Mouse (Mus musculus) gonadal fat pad, adult 2 months (tissue): ENCODE results near the gene Mdh2. TPM values are rescaled to one million over a fixed set of nuclear protein-coding genes. Genes with fewer than 3 reads are reported as not detected.
A peak's percentile ranks its signal among the peaks of the same experiment; 100 is the strongest.

ENCODE experiments used
- DNase-seq: peaks from one replicate; pipeline ENCODE4 v3.0.0-alpha.2; 2012; ENCODE audit warnings: low read depth
- polyA plus RNA-seq: library from polyadenylated mRNA; depleted of rRNA; stranded (reverse); fragments of >200 nt; gene quantifications from 2 replicates; pipeline ENCODE4 v1.2.3, GENCODE M21; 2012; rRNA removed

Gene Mdh2
- 491 and 596 TPM in 2 replicates for polyA plus RNA-seq

GRCm38 (mm10) chr5:135778471-135779445 is at the start of gene Mdh2:
Gene Mdh2, plus strand, starts transcription at chr5:135778480.
- DNase-seq: peak; percentile 97

GRCm38 (mm10) chr5:135729351-135729750 is 48.9 kb upstream of the Mdh2 start:
- no peak for DNase-seq

- DNase-seq: no peak
Measured at GRCm38 (mm10) chr5:135730278-135730677, 48.0 kb upstream of the Mdh2 start.

- DNase-seq: no peak
Measured at GRCm38 (mm10) chr5:135730916-135731315, 47.4 kb upstream of the Mdh2 start.

GRCm38 (mm10) chr5:135731322-135731721 is 47.0 kb upstream of the Mdh2 start:
- DNase-seq: no peak

GRCm38 (mm10) chr5:135733071-135733470 is 45.2 kb upstream of the Mdh2 start:
- DNase-seq: no peak

GRCm38 (mm10) chr5:135734057-135734680 is 44.1 kb upstream of the Mdh2 start:
- no peak for DNase-seq

- DNase-seq: no peak
Measured at GRCm38 (mm10) chr5:135735741-135736140, 42.5 kb upstream of the Mdh2 start.

- DNase-seq: no peak
Measured at GRCm38 (mm10) chr5:135736544-135736943, 41.7 kb upstream of the Mdh2 start.

- DNase-seq: no peak
Measured at GRCm38 (mm10) chr5:135737154-135737553, 41.1 kb upstream of the Mdh2 start.

GRCm38 (mm10) chr5:135738266-135738665 is 40.0 kb upstream of the Mdh2 start:
- no peak for DNase-seq

- DNase-seq: no peak
Measured at GRCm38 (mm10) chr5:135742156-135742555, 36.1 kb upstream of the Mdh2 start.

GRCm38 (mm10) chr5:135742941-135743740 is 35.1 kb upstream of the Mdh2 start:
- DNase-seq: no peak

- DNase-seq: no peak
Measured at GRCm38 (mm10) chr5:135743741-135744609, 34.3 kb upstream of the Mdh2 start, which contains the start of gene Tmem120a. Gene Tmem120a, minus strand, starts transcription at chr5:135744448.

GRCm38 (mm10) chr5:135744742-135745141 is 33.5 kb upstream of the Mdh2 start:
- DNase-seq: no peak

GRCm38 (mm10) chr5:135751041-135751440 is 27.2 kb upstream of the Mdh2 start:
- no peak for DNase-seq

GRCm38 (mm10) chr5:135751595-135751994 is 26.7 kb upstream of the Mdh2 start:
- DNase-seq: no peak

GRCm38 (mm10) chr5:135761881-135762280 is 16.4 kb upstream of the Mdh2 start:
- no peak for DNase-seq

GRCm38 (mm10) chr5:135763526-135763925 is 14.8 kb upstream of the Mdh2 start:
- DNase-seq: no peak

GRCm38 (mm10) chr5:135764971-135765370 is 13.3 kb upstream of the Mdh2 start:
- DNase-seq: peak; percentile 66

- no peak for DNase-seq
Measured at GRCm38 (mm10) chr5:135772519-135772918, 5.8 kb upstream of the Mdh2 start.
